Mouse (Mus musculus) forebrain, embryonic 12.5 days (tissue): ENCODE measurements around the gene Ssr1. TPM values are rescaled to one million over a fixed set of nuclear protein-coding genes. Genes with fewer than 3 reads are reported as not detected.

Experiments
- ATAC-seq: fragments of 200-750 bp; cut with Nextera tagmentation; 2 replicates; pipeline ENCODE4 v1.8.0; 2017; ENCODE audit warnings: moderate TSS enrichment; ENCODE audit not compliant: low FRiP score
- H3K27ac ChIP-seq: fragments of 300-500 bp; sonication (generic); 2 replicates; pipeline ENCODE4 v1.5.1; 2016; ENCODE audit warnings: mild to moderate bottlenecking
- H3K27me3 ChIP-seq: fragments of 300-500 bp; sonication (generic); 2 replicates; pipeline ENCODE4 v1.6.1; 2016; ENCODE audit warnings: mild to moderate bottlenecking
- H3K36me3 ChIP-seq: fragments of 300-500 bp; sonication (generic); replicated peaks from 2 replicates; pipeline ENCODE4 v1.6.1; 2016; ENCODE audit warnings: mild to moderate bottlenecking
- H3K4me1 ChIP-seq: fragments of 300-500 bp; sonication (generic); 2 replicates; pipeline ENCODE4 v1.6.1; 2016
- H3K4me2 ChIP-seq: fragments of 300-500 bp; sonication (generic); 2 replicates; pipeline ENCODE4 v1.6.1; 2016; ENCODE audit warnings: mild to moderate bottlenecking, moderate library complexity
- H3K4me3 ChIP-seq: fragments of 300-500 bp; sonication (generic); replicated peaks from 2 replicates; pipeline ENCODE4 v1.5.1; 2016; ENCODE audit warnings: mild to moderate bottlenecking
- H3K9ac ChIP-seq: fragments of 300-500 bp; sonication (generic); 2 replicates; pipeline ENCODE4 v1.6.1; 2016; ENCODE audit warnings: mild to moderate bottlenecking
- H3K9me3 ChIP-seq: fragments of 300-500 bp; sonication (generic); 2 replicates; pipeline ENCODE4 v1.6.1; 2016
- WGBS: fragments of 180-500 bp; shearing (Covaris S2); methylation state at CpG from one replicate; pipeline ENCODE4 v1.1.7; 2016; 5-methylcytosine and 5-hydroxymethylcytosine counted together
- polyA plus RNA-seq: library from polyadenylated mRNA; unstranded; fragments of >200 nt; fragmentation: Nextera tagmentation; extraction: Ambion mirVana; gene quantifications from 2 replicates; pipeline ENCODE4 v1.2.1, GENCODE M21; 2016

The Ssr1 gene
- polyA plus RNA-seq, 1 experiment from 2014 or later: 94.0 TPM

- H3K27me3 ChIP-seq: no peaks in the 10 kb centered on the region
- no peak overlapping the region for H3K4me2 ChIP-seq
- no peak for ATAC-seq
- H3K4me3 ChIP-seq: no peak overlapping the region
- H3K27ac ChIP-seq: no peak overlapping the region
- H3K9ac ChIP-seq: no peak overlapping the region
- 0 out of 2 replicates have a peak, but pooled peaks cover 3% of the 10 kb centered on the region for H3K36me3 ChIP-seq
- no peaks in the 10 kb centered on the region for H3K4me1 ChIP-seq
- no peaks in the 10 kb centered on the region for H3K9me3 ChIP-seq
- WGBS: 72% methylated on average over 5 of the region's 5 CpGs
Measured at GRCm38 (mm10) chr13:37940649-37941048, 53.4 kb downstream of the Ssr1 start.

DNA sequence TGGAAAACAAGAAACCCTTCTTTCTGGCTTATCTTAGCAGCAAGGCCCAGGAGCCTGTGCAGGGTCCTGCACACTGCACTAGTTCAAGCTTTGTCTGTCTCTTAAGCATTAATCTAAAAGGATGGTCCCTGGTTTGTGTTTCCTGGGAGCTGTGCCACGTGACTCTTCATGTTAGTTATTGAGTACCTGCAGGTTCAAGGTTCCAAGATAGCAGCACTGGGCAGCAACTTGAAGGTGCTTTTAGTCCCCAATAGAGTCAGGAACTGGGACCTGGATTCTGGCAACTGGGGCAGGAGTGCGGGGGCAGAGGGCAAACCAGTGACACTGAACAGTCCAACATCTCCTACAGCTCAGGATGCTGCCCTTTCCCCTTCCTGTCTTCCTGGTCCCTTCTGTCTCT is 53.9 kb downstream of the Ssr1 start:
- no peaks in the 10 kb centered on the region for H3K9me3 ChIP-seq
- H3K4me2 ChIP-seq: no peak overlapping the region
- H3K9ac ChIP-seq: no peak overlapping the region
- H3K27ac ChIP-seq: no peak overlapping the region
- H3K4me3 ChIP-seq: no peak overlapping the region
- no peaks in the 10 kb centered on the region for H3K4me1 ChIP-seq
- H3K27me3 ChIP-seq: no peaks in the 10 kb centered on the region
- ATAC-seq: no peak
- H3K36me3 ChIP-seq: 0 out of 2 replicates have a peak, but pooled peaks cover 3% of the 10 kb centered on the region
- 75% methylated on average over 2 of the region's 2 CpGs for WGBS

DNA sequence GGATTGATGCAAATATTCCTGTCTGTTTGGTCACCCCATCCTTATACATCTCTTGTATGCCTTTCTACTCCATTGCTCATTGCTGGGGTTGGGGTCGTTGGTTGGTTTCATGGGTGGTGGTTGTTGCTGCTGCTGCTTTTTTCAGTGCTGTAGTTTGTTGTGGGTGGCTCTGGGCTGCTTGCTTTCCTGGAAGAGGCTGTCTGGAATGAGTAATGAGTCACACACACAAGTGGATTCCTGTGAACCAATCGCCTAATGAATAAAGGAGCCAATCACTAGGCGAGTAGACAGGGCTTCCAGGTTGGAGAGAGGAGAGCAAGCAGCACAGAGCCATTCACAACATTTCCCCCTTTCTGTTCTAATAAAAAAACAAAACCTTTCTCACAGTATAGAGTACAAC is 57.7 kb downstream of the Ssr1 start:
- Histone ChIP-seq H3K4me2 (no peak overlapping the region), H3K27me3 (no peaks in the 10 kb centered on the region), H3K9me3 (no peaks in the 10 kb centered on the region), H3K4me1 (no peaks in the 10 kb centered on the region), H3K4me3 (no peak overlapping the region), H3K27ac (no peak overlapping the region), H3K9ac (no peak overlapping the region), H3K36me3 (0 out of 2 replicates have a peak, but pooled peaks cover 9% of the 10 kb centered on the region)
- ATAC-seq: no peak
- WGBS: 79% methylated on average over 3 of the region's 3 CpGs

DNA sequence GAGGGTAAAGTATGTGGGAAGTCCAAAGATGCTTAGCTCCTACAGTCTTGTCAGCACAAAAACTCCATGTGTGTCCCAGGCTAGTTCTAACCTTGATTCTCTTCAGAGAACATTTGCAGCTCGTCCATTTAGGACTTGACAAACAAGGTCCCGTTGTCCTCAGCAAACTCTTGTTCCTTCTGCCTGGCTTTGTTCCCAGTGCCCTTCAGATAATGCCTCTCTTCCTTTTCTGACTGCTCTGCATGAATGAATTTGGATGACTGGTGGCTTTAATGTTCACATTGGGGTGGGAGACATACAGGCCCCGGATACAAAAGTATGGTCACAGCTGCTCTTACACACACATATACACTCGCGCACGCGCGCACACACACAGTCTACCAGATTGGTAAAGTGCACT is 59.1 kb downstream of the Ssr1 start:
- Histone ChIP-seq H3K4me1 (no peaks in the 10 kb centered on the region), H3K4me3 (no peak overlapping the region), H3K4me2 (no peak overlapping the region), H3K36me3 (peaks cover 9% of the 10 kb centered on the region; the same call in 1 of the 2 replicates), H3K9me3 (no peaks in the 10 kb centered on the region), H3K27me3 (no peaks in the 10 kb centered on the region), H3K27ac (no peak overlapping the region), H3K9ac (no peak overlapping the region)
- WGBS: 83% methylated on average over 8 of the region's 8 CpGs
- ATAC-seq: no peak

DNA sequence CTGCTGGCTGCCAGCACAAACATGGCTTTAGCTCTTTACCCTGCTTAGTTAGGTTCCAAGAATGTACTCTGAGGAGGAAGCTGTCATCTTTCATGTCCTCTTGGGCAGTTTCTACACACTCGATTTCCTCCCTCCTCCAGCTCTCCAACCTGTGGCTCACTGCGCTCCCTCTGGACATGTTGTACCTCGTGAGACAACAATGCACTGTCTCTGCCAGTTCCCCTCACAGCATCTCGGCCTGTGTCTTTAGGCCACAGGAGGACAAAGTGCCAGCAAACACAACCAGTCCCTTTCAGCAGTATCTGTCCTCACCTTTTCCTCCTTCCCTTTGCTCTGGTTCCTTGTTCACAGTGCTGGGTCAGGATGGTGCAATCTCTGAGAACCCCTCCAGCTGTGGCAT is 59.9 kb downstream of the Ssr1 start:
- Histone ChIP-seq H3K4me1 (no peaks in the 10 kb centered on the region), H3K4me3 (no peak overlapping the region), H3K9me3 (no peaks in the 10 kb centered on the region), H3K36me3 (peaks cover 13% of the 10 kb centered on the region; the same call in 1 of the 2 replicates), H3K9ac (no peak overlapping the region), H3K27me3 (no peaks in the 10 kb centered on the region), H3K4me2 (no peak overlapping the region), H3K27ac (no peak overlapping the region)
- 82% methylated on average over 4 of the region's 4 CpGs for WGBS
- no peak for ATAC-seq

GRCm38 (mm10) chr13:37931210-37931922 is 62.7 kb downstream of the Ssr1 start:
- Histone ChIP-seq H3K4me3 (no peak overlapping the region), H3K9ac (no peak overlapping the region), H3K9me3 (no peaks in the 10 kb centered on the region), H3K4me1 (no peaks in the 10 kb centered on the region), H3K4me2 (no peak overlapping the region), H3K27ac (no peak overlapping the region), H3K36me3 (peaks cover 11% of the 10 kb centered on the region; the same call in 1 of the 2 replicates), H3K27me3 (no peaks in the 10 kb centered on the region)
- 70% methylated on average over 27 of the region's 27 CpGs for WGBS
- no peak for ATAC-seq

- Histone ChIP-seq H3K27ac (no peak overlapping the region), H3K4me1 (no peaks in the 10 kb centered on the region), H3K36me3 (peaks cover 10% of the 10 kb centered on the region; the same call in 1 of the 2 replicates), H3K9ac (no peak overlapping the region), H3K27me3 (no peaks in the 10 kb centered on the region), H3K4me3 (no peak overlapping the region), H3K4me2 (no peak overlapping the region), H3K9me3 (no peaks in the 10 kb centered on the region)
- no peak for ATAC-seq
- 86% methylated on average over 23 of the region's 23 CpGs for WGBS
Measured at GRCm38 (mm10) chr13:37930621-37931020, 63.4 kb downstream of the Ssr1 start.

- no peak for ATAC-seq
- Histone ChIP-seq H3K9me3 (no peaks in the 10 kb centered on the region), H3K27ac (no peak overlapping the region), H3K36me3 (peaks cover 10% of the 10 kb centered on the region; the same call in 1 of the 2 replicates), H3K9ac (no peak overlapping the region), H3K27me3 (no peaks in the 10 kb centered on the region), H3K4me1 (no peaks in the 10 kb centered on the region), H3K4me2 (no peak overlapping the region), H3K4me3 (no peak overlapping the region)
- 94% methylated on average over 13 of the region's 13 CpGs for WGBS
Measured at GRCm38 (mm10) chr13:37930091-37930490, 63.9 kb downstream of the Ssr1 start.

GRCm38 (mm10) chr13:37929532-37929931 is 64.5 kb downstream of the Ssr1 start:
- H3K27ac ChIP-seq: no peak overlapping the region
- no peak overlapping the region for H3K4me3 ChIP-seq
- H3K9ac ChIP-seq: no peak overlapping the region
- no peak for ATAC-seq
- no peaks in the 10 kb centered on the region for H3K4me1 ChIP-seq
- H3K27me3 ChIP-seq: no peaks in the 10 kb centered on the region
- no peak overlapping the region for H3K4me2 ChIP-seq
- peaks cover 10% of the 10 kb centered on the region; the same call in 1 of the 2 replicates for H3K36me3 ChIP-seq
- WGBS: 92% methylated on average over 17 of the region's 17 CpGs
- no peaks in the 10 kb centered on the region for H3K9me3 ChIP-seq

- Histone ChIP-seq H3K9me3 (no peaks in the 10 kb centered on the region), H3K4me1 (no peaks in the 10 kb centered on the region), H3K27me3 (no peaks in the 10 kb centered on the region), H3K9ac (no peak overlapping the region), H3K27ac (no peak overlapping the region), H3K4me3 (no peak overlapping the region), H3K36me3 (peaks cover 4% of the 10 kb centered on the region; the same call in 1 of the 2 replicates), H3K4me2 (no peak overlapping the region)
- WGBS: 92% methylated on average over 3 of the region's 3 CpGs
- ATAC-seq: no peak
Measured at GRCm38 (mm10) chr13:37926394-37926793, 67.6 kb downstream of the Ssr1 start.

DNA sequence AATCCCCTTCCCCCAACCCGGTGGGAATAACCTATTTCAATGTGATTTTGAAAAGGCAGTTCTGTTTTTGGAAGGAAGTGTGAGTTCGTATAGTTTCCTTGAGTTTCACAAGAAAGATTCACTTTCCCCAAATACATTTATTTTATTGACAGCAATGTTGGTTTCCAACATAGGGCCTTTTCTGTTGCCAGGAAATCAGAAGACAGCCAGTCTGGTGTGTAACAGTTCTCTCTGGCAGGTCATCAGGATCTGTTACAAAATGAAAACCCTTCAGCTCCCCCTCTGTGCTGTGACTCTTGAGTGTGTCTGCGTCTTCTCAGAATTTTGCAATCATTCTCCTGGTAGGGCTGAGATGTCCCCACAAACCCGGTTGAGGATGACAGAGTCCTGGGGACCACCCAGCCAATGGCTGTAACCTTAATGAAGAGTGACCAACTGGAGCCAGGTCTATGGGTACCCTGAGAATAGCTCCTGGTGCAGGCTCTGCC is 69.5 kb downstream of the Ssr1 start:
- Histone ChIP-seq H3K9ac (no peak overlapping the region), H3K27me3 (no peaks in the 10 kb centered on the region)
- ATAC-seq: no peak

GRCm38 (mm10) chr13:37923643-37924460 is 70.2 kb downstream of the Ssr1 start:
- 89% methylated on average over 10 of the region's 10 CpGs for WGBS
- ATAC-seq: no peak
- Histone ChIP-seq H3K4me1 (no peaks in the 10 kb centered on the region), H3K9me3 (no peaks in the 10 kb centered on the region), H3K27ac (no peak overlapping the region), H3K4me2 (no peak overlapping the region), H3K9ac (no peak overlapping the region), H3K27me3 (no peaks in the 10 kb centered on the region), H3K4me3 (no peak overlapping the region), H3K36me3 (no peaks in the 10 kb centered on the region)

More for the DNA sequence above, 69.5 kb downstream of the Ssr1 start:
- Histone ChIP-seq H3K4me2 (no peak overlapping the region), H3K36me3 (0 out of 2 replicates have a peak, but pooled peaks cover 1% of the 10 kb centered on the region), H3K27ac (no peak overlapping the region), H3K4me1 (no peaks in the 10 kb centered on the region), H3K9me3 (no peaks in the 10 kb centered on the region), H3K4me3 (no peak overlapping the region)
- WGBS: 89% methylated on average over 4 of the region's 4 CpGs
